Mouse (Mus musculus): ENCODE results near the gene Slc38a6. TPM values are rescaled to one million over a fixed set of nuclear protein-coding genes. Genes with fewer than 3 reads are reported as not detected.

Gene Slc38a6
- polyA plus RNA-seq, 1 experiment from 2014 or later, result 2.8 TPM

GRCm38 (mm10) chr12:73380686-73381360 lies 94.2 kb downstream of the Slc38a6 start:
- WGBS, result 82% methylated on average over 8 of the region's 8 CpGs

GRCm38 (mm10) chr12:73381452-73381851 lies 94.9 kb downstream of the Slc38a6 start:
- H3K36me3 ChIP-seq (ENCODE audit: control insufficient read depth, insufficient read depth, low read length), result no peaks in the 10 kb centered on the region
- 59% methylated on average over 7 of the region's 7 CpGs for WGBS
- no peak for ATAC-seq (ENCODE audit: low FRiP score, low TSS enrichment)

More at GRCm38 (mm10) chr12:73380686-73381360, 94.2 kb downstream of the Slc38a6 start:
- H3K9me3 ChIP-seq (ENCODE audit: control insufficient read depth, low read length), result no peaks in the 10 kb centered on the region
- no peak for DNase-seq (ENCODE audit: low spot score)
- no peak overlapping the region for H3K4me3 ChIP-seq (ENCODE audit: low read depth, low read length)
- H3K27me3 ChIP-seq (ENCODE audit: control insufficient read depth, insufficient read depth, low read length), result no peaks in the 10 kb centered on the region
- no peak overlapping the region for H3K4me2 ChIP-seq (replicated peaks; ENCODE audit: low read depth)
- H3K36me3 ChIP-seq (ENCODE audit: control insufficient read depth, insufficient read depth, low read length), result no peaks in the 10 kb centered on the region
- no peaks in the 10 kb centered on the region for H3K4me1 ChIP-seq (replicated peaks; ENCODE audit: control insufficient read depth, insufficient read depth)
- H3K27ac ChIP-seq (replicated peaks), result no peak overlapping the region
- H3K9ac ChIP-seq (ENCODE audit: low read length), result no peak overlapping the region
- no peak for ATAC-seq (ENCODE audit: low FRiP score, low TSS enrichment)
- TF ChIP-seq CTCF (IDR thresholded peaks at IDR 0.05; ENCODE audit: low read depth) (no peak), EP300 (optimal IDR thresholded peaks at IDR 0.05) (no peak)

GRCm38 (mm10) chr12:73382290-73383178 lies 96.0 kb downstream of the Slc38a6 start:
- no peak for ATAC-seq (ENCODE audit: low FRiP score, low TSS enrichment)
- no peaks in the 10 kb centered on the region for H3K4me1 ChIP-seq (replicated peaks; ENCODE audit: control insufficient read depth, insufficient read depth)
- no peaks in the 10 kb centered on the region for H3K27me3 ChIP-seq (ENCODE audit: control insufficient read depth, insufficient read depth, low read length)
- 79% methylated on average over 12 of the region's 12 CpGs for WGBS
- H3K4me3 ChIP-seq (ENCODE audit: low read depth, low read length), result no peak overlapping the region
- H3K9ac ChIP-seq (ENCODE audit: low read length), result no peak overlapping the region
- TF ChIP-seq CTCF (IDR thresholded peaks at IDR 0.05; ENCODE audit: low read depth) (no peak), EP300 (optimal IDR thresholded peaks at IDR 0.05) (no peak)
- H3K36me3 ChIP-seq (ENCODE audit: control insufficient read depth, insufficient read depth, low read length), result no peaks in the 10 kb centered on the region
- H3K27ac ChIP-seq (replicated peaks), result no peak overlapping the region
- no peak for DNase-seq (ENCODE audit: low spot score)
- no peaks in the 10 kb centered on the region for H3K9me3 ChIP-seq (ENCODE audit: control insufficient read depth, low read length)
- no peak overlapping the region for H3K4me2 ChIP-seq (replicated peaks; ENCODE audit: low read depth)

More at GRCm38 (mm10) chr12:73381452-73381851, 94.9 kb downstream of the Slc38a6 start:
- no peak overlapping the region for H3K4me3 ChIP-seq (ENCODE audit: low read depth, low read length)
- TF ChIP-seq CTCF (IDR thresholded peaks at IDR 0.05; ENCODE audit: low read depth) (no peak), EP300 (optimal IDR thresholded peaks at IDR 0.05) (no peak)
- no peaks in the 10 kb centered on the region for H3K27me3 ChIP-seq (ENCODE audit: control insufficient read depth, insufficient read depth, low read length)
- no peaks in the 10 kb centered on the region for H3K4me1 ChIP-seq (replicated peaks; ENCODE audit: control insufficient read depth, insufficient read depth)
- H3K4me2 ChIP-seq (replicated peaks; ENCODE audit: low read depth), result no peak overlapping the region
- H3K9ac ChIP-seq (ENCODE audit: low read length), result no peak overlapping the region
- no peaks in the 10 kb centered on the region for H3K9me3 ChIP-seq (ENCODE audit: control insufficient read depth, low read length)
- H3K27ac ChIP-seq (replicated peaks), result no peak overlapping the region
- DNase-seq (ENCODE audit: low spot score), result no peak

- ATAC-seq (ENCODE audit: low FRiP score, low TSS enrichment) (no peak), DNase-seq (ENCODE audit: low spot score) (no peak)
- TF ChIP-seq EP300 (optimal IDR thresholded peaks at IDR 0.05) (no peak), CTCF (IDR thresholded peaks at IDR 0.05; ENCODE audit: low read depth) (no peak)
- 62% methylated on average over 5 of the region's 5 CpGs for WGBS
- no peak overlapping the region for H3K27ac ChIP-seq (replicated peaks)
- H3K36me3 ChIP-seq (ENCODE audit: control insufficient read depth, insufficient read depth, low read length), result no peaks in the 10 kb centered on the region
- H3K27me3 ChIP-seq (ENCODE audit: control insufficient read depth, insufficient read depth, low read length), result no peaks in the 10 kb centered on the region
- H3K4me2 ChIP-seq (replicated peaks; ENCODE audit: low read depth), result no peak overlapping the region
- no peaks in the 10 kb centered on the region for H3K9me3 ChIP-seq (ENCODE audit: control insufficient read depth, low read length)
- no peak overlapping the region for H3K9ac ChIP-seq (ENCODE audit: low read length)
- H3K4me3 ChIP-seq (ENCODE audit: low read depth, low read length), result no peak overlapping the region
- no peaks in the 10 kb centered on the region for H3K4me1 ChIP-seq (replicated peaks; ENCODE audit: control insufficient read depth, insufficient read depth)
These were observed 96.6 kb downstream of the Slc38a6 start for GRCm38 (mm10) chr12:73383179-73383510.

GRCm38 (mm10) chr12:73383861-73384260 lies 97.3 kb downstream of the Slc38a6 start:
- ATAC-seq (ENCODE audit: low FRiP score, low TSS enrichment) (no peak), DNase-seq (ENCODE audit: low spot score) (no peak)
- H3K9me3 ChIP-seq (ENCODE audit: control insufficient read depth, low read length), result no peaks in the 10 kb centered on the region
- H3K27ac ChIP-seq (replicated peaks), result no peak overlapping the region
- H3K4me1 ChIP-seq (replicated peaks; ENCODE audit: control insufficient read depth, insufficient read depth), result no peaks in the 10 kb centered on the region
- no peaks in the 10 kb centered on the region for H3K27me3 ChIP-seq (ENCODE audit: control insufficient read depth, insufficient read depth, low read length)
- TF ChIP-seq EP300 (optimal IDR thresholded peaks at IDR 0.05), result no peak
- no peak for TF ChIP-seq CTCF (IDR thresholded peaks at IDR 0.05; ENCODE audit: low read depth)
- no peak overlapping the region for H3K9ac ChIP-seq (ENCODE audit: low read length)
- WGBS, result 82% methylated on average over 3 of the region's 3 CpGs
- H3K4me3 ChIP-seq (ENCODE audit: low read depth, low read length), result no peak overlapping the region
- H3K36me3 ChIP-seq (ENCODE audit: control insufficient read depth, insufficient read depth, low read length), result no peaks in the 10 kb centered on the region
- no peak overlapping the region for H3K4me2 ChIP-seq (replicated peaks; ENCODE audit: low read depth)

GRCm38 (mm10) chr12:73384747-73385146 lies 98.2 kb downstream of the Slc38a6 start:
- no peak for DNase-seq (ENCODE audit: low spot score)
- H3K4me2 ChIP-seq (replicated peaks; ENCODE audit: low read depth), result no peak overlapping the region
- H3K36me3 ChIP-seq (ENCODE audit: control insufficient read depth, insufficient read depth, low read length), result no peaks in the 10 kb centered on the region
- H3K27me3 ChIP-seq (ENCODE audit: control insufficient read depth, insufficient read depth, low read length), result no peaks in the 10 kb centered on the region
- H3K4me1 ChIP-seq (replicated peaks; ENCODE audit: control insufficient read depth, insufficient read depth), result no peaks in the 10 kb centered on the region
- TF ChIP-seq CTCF (IDR thresholded peaks at IDR 0.05; ENCODE audit: low read depth) (no peak), EP300 (optimal IDR thresholded peaks at IDR 0.05) (no peak)
- H3K9me3 ChIP-seq (ENCODE audit: control insufficient read depth, low read length), result no peaks in the 10 kb centered on the region
- H3K9ac ChIP-seq (ENCODE audit: low read length), result no peak overlapping the region
- WGBS, result 47% methylated on average over 6 of the region's 6 CpGs
- no peak for ATAC-seq (ENCODE audit: low FRiP score, low TSS enrichment)
- H3K4me3 ChIP-seq (ENCODE audit: low read depth, low read length), result no peak overlapping the region
- no peak overlapping the region for H3K27ac ChIP-seq (replicated peaks)

All from stomach, postnatal 0 days (tissue).